Mouse (Mus musculus): ENCODE results near the gene Fam184a.

Gene Fam184a

GRCm38 (mm10) chr10:53597121-53597881, 153.6 kb downstream of the Fam184a start:
- peak; percentile 68 for DNase-seq (ENCODE audit: low read depth)

- peak; percentile 99 for DNase-seq (ENCODE audit: low read depth)
Measured at GRCm38 (mm10) chr10:53596677-53597120, 154.2 kb downstream of the Fam184a start, which contains the start of gene Asf1a. Gene Asf1a (plus strand): TSS chr10:53596757.

GRCm38 (mm10) chr10:53595744-53596676, 154.9 kb downstream of the Fam184a start:
- peak; percentile 65 for DNase-seq (ENCODE audit: low read depth)

GRCm38 (mm10) chr10:53585777-53586176, 165.1 kb downstream of the Fam184a start:
- DNase-seq (ENCODE audit: low read depth), result no peak

Data from NIH3T3 (cell line).